Mouse (Mus musculus) cortical plate, adult 2 months (tissue): Measurements from ENCODE around the gene Erfe.

Experiments
- CTCF ChIP-seq: fragments of 200-500 bp; IDR thresholded peaks from 2 replicates; pipeline ENCODE4 v1.5.1; 2011; ENCODE audit warnings: mild to moderate bottlenecking, control low read depth, low read length; ENCODE audit not compliant: insufficient read depth; ENCODE audit errors: extremely low read depth
- POLR2A ChIP-seq: fragments of 200-500 bp; IDR thresholded peaks from 2 replicates; pipeline ENCODE4 v1.6.1; 2011; ENCODE audit warnings: mild to moderate bottlenecking, low read length, control low read depth; ENCODE audit not compliant: insufficient read depth; ENCODE audit errors: extremely low read depth

DNA sequence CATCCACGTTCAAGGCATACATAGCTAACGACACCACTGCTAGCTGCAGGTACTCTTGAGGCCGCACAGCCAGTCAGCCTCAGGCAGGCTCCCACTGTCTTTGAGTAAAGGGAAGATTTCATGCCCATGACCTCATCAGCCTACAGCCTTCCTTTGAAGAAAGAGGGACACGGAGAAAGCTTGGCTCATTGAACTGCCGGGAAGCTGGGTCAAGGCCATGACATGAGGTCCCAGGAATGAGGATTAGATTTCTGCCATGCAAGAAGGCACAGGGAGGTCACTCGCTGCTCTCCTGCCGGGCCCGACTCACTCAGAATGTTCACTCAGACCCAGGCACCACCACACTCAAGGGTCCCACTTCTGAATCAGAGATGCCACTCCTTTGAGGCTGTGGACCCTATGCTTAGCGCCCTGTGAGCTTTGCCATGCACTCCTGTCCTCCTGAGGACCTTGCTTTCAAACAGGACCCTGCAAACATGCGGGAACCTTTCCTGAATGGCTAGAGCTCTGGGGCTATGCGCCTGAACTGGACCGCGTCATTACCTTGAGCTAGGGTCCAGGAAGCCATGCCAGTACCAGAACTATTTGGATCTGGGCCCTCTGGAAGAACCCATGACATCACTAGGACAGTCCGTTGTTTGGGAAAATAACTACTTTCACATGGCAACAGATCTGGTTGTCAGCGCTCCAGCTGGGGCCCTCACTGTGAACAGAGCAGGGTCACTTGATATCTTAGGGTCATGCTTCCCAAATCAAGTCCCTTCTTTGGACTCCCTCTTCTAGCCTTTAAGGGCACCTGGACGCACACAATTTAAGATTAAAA lies 1.2 kb upstream of the Erfe start:
- no peak for TF ChIP-seq CTCF
- no peak for TF ChIP-seq POLR2A
